Mouse (Mus musculus): ENCODE data around the gene Tbc1d1. TPM values are rescaled to one million over a fixed set of nuclear protein-coding genes. Genes with fewer than 3 reads are reported as not detected.

Gene Tbc1d1
- polyA plus RNA-seq, 1 experiment from 2014 or later: 58.7 TPM

- H3K27me3 ChIP-seq (ENCODE audit: insufficient read depth, low read length): no peaks in the 10 kb centered on the region
- no peak overlapping the region for H3K4me2 ChIP-seq
- TF ChIP-seq CTCF (IDR thresholded peaks at IDR 0.05; ENCODE audit: low read depth): no peak
- H3K27ac ChIP-seq (ENCODE audit: low read depth): no peak overlapping the region
- ATAC-seq (ENCODE audit: insufficient read depth) (no peak; the same call in 1 of the 2 replicates), DNase-seq (no peak)
- H3K9ac ChIP-seq: no peak overlapping the region
- no peaks in the 10 kb centered on the region for H3K9me3 ChIP-seq (ENCODE audit: low read depth, low read length)
- 48% methylated on average over 4 of the region's 4 CpGs for WGBS
- no peak overlapping the region for H3K4me3 ChIP-seq (ENCODE audit: low read depth, low read length)
- peaks cover 82% of the 10 kb centered on the region for H3K36me3 ChIP-seq (ENCODE audit: insufficient read depth)
- no peaks in the 10 kb centered on the region for H3K4me1 ChIP-seq (ENCODE audit: insufficient read depth)
Observed at GRCm38 (mm10) chr5:64282594-64282993, 126.5 kb downstream of the Tbc1d1 start.

GRCm38 (mm10) chr5:64285289-64285688 is 129.2 kb downstream of the Tbc1d1 start:
- Histone ChIP-seq H3K9me3 (ENCODE audit: low read depth, low read length) (no peaks in the 10 kb centered on the region), H3K9ac (no peak overlapping the region), H3K27ac (ENCODE audit: low read depth) (no peak overlapping the region), H3K4me3 (ENCODE audit: low read depth, low read length) (no peak overlapping the region), H3K36me3 (ENCODE audit: insufficient read depth) (peaks cover 70% of the 10 kb centered on the region), H3K4me2 (no peak overlapping the region), H3K27me3 (ENCODE audit: insufficient read depth, low read length) (no peaks in the 10 kb centered on the region), H3K4me1 (ENCODE audit: insufficient read depth) (0 out of 2 replicates have a peak, but pooled peaks cover 2% of the 10 kb centered on the region)
- no peak for TF ChIP-seq CTCF (IDR thresholded peaks at IDR 0.05; ENCODE audit: low read depth)
- ATAC-seq (ENCODE audit: insufficient read depth): no peak
- 88% methylated on average over 4 of the region's 4 CpGs for WGBS
- no peak for DNase-seq

GRCm38 (mm10) chr5:64285851-64286250 is 129.7 kb downstream of the Tbc1d1 start:
- peaks cover 72% of the 10 kb centered on the region for H3K36me3 ChIP-seq (ENCODE audit: insufficient read depth)
- TF ChIP-seq CTCF (IDR thresholded peaks at IDR 0.05; ENCODE audit: low read depth): no peak

GRCm38 (mm10) chr5:64287287-64287686 is 131.2 kb downstream of the Tbc1d1 start:
- 75% methylated on average over 8 of the region's 8 CpGs for WGBS
- no peak for TF ChIP-seq CTCF (IDR thresholded peaks at IDR 0.05; ENCODE audit: low read depth)
- Histone ChIP-seq H3K36me3 (ENCODE audit: insufficient read depth) (peaks cover 63% of the 10 kb centered on the region), H3K27ac (ENCODE audit: low read depth) (no peak overlapping the region), H3K4me1 (ENCODE audit: insufficient read depth) (0 out of 2 replicates have a peak, but pooled peaks cover 2% of the 10 kb centered on the region), H3K9ac (no peak overlapping the region), H3K4me2 (no peak overlapping the region), H3K27me3 (ENCODE audit: insufficient read depth, low read length) (no peaks in the 10 kb centered on the region), H3K4me3 (ENCODE audit: low read depth, low read length) (no peak overlapping the region), H3K9me3 (ENCODE audit: low read depth, low read length) (no peaks in the 10 kb centered on the region)
- ATAC-seq (ENCODE audit: insufficient read depth) (no peak), DNase-seq (no peak)

More at GRCm38 (mm10) chr5:64285851-64286250, 129.7 kb downstream of the Tbc1d1 start:
- Histone ChIP-seq H3K4me1 (ENCODE audit: insufficient read depth) (0 out of 2 replicates have a peak, but pooled peaks cover 2% of the 10 kb centered on the region), H3K9ac (no peak overlapping the region), H3K4me3 (ENCODE audit: low read depth, low read length) (no peak overlapping the region), H3K27ac (ENCODE audit: low read depth) (no peak overlapping the region), H3K27me3 (ENCODE audit: insufficient read depth, low read length) (no peaks in the 10 kb centered on the region), H3K9me3 (ENCODE audit: low read depth, low read length) (no peaks in the 10 kb centered on the region), H3K4me2 (no peak overlapping the region)
- no peak for ATAC-seq (ENCODE audit: insufficient read depth)
- no peak for DNase-seq
- 89% methylated on average over 13 of the region's 13 CpGs for WGBS

- DNase-seq (no peak), ATAC-seq (ENCODE audit: insufficient read depth) (no peak)
- no peak overlapping the region for H3K4me2 ChIP-seq
- no peak for TF ChIP-seq CTCF (IDR thresholded peaks at IDR 0.05; ENCODE audit: low read depth)
- no peak overlapping the region for H3K27ac ChIP-seq (ENCODE audit: low read depth)
- H3K4me1 ChIP-seq (ENCODE audit: insufficient read depth): 0 out of 2 replicates have a peak, but pooled peaks cover 2% of the 10 kb centered on the region
- 80% methylated on average over 14 of the region's 14 CpGs for WGBS
- no peak overlapping the region for H3K9ac ChIP-seq
- H3K27me3 ChIP-seq (ENCODE audit: insufficient read depth, low read length): no peaks in the 10 kb centered on the region
- H3K36me3 ChIP-seq (ENCODE audit: insufficient read depth): peaks cover 53% of the 10 kb centered on the region
- H3K9me3 ChIP-seq (ENCODE audit: low read depth, low read length): no peaks in the 10 kb centered on the region
- H3K4me3 ChIP-seq (ENCODE audit: low read depth, low read length): no peak overlapping the region
Observed at GRCm38 (mm10) chr5:64288031-64288928, 132.2 kb downstream of the Tbc1d1 start.

GRCm38 (mm10) chr5:64289202-64290060 is 133.3 kb downstream of the Tbc1d1 start:
- ATAC-seq (ENCODE audit: insufficient read depth) (peak; percentile 78), DNase-seq (peak; percentile 95)
- H3K27ac ChIP-seq (ENCODE audit: low read depth): no peak overlapping the region
- H3K27me3 ChIP-seq (ENCODE audit: insufficient read depth, low read length): no peaks in the 10 kb centered on the region
- no peak overlapping the region for H3K9ac ChIP-seq
- H3K9me3 ChIP-seq (ENCODE audit: low read depth, low read length): no peaks in the 10 kb centered on the region
- peak; percentile 92 for TF ChIP-seq CTCF (IDR thresholded peaks at IDR 0.05; ENCODE audit: low read depth)
- peaks cover 51% of the 10 kb centered on the region for H3K36me3 ChIP-seq (ENCODE audit: insufficient read depth)
- H3K4me2 ChIP-seq: no peak overlapping the region
- 56% methylated on average over 5 of the region's 5 CpGs for WGBS
- 0 out of 2 replicates have a peak, but pooled peaks cover 2% of the 10 kb centered on the region for H3K4me1 ChIP-seq (ENCODE audit: insufficient read depth)
- no peak overlapping the region for H3K4me3 ChIP-seq (ENCODE audit: low read depth, low read length)

- DNase-seq (no peak), ATAC-seq (ENCODE audit: insufficient read depth) (no peak)
- no peak overlapping the region for H3K9ac ChIP-seq
- H3K4me1 ChIP-seq (ENCODE audit: insufficient read depth): 0 out of 2 replicates have a peak, but pooled peaks cover 2% of the 10 kb centered on the region
- H3K27me3 ChIP-seq (ENCODE audit: insufficient read depth, low read length): no peaks in the 10 kb centered on the region
- H3K4me2 ChIP-seq: no peak overlapping the region
- no peak for TF ChIP-seq CTCF (IDR thresholded peaks at IDR 0.05; ENCODE audit: low read depth)
- no peak overlapping the region for H3K4me3 ChIP-seq (ENCODE audit: low read depth, low read length)
- no peaks in the 10 kb centered on the region for H3K9me3 ChIP-seq (ENCODE audit: low read depth, low read length)
- 40% methylated on average over 4 of the region's 4 CpGs for WGBS
- peaks cover 51% of the 10 kb centered on the region for H3K36me3 ChIP-seq (ENCODE audit: insufficient read depth)
- H3K27ac ChIP-seq (ENCODE audit: low read depth): no peak overlapping the region
Observed at GRCm38 (mm10) chr5:64290061-64290345, 133.9 kb downstream of the Tbc1d1 start.
